Mouse (Mus musculus): Measurements from ENCODE around the gene Wdr4.

Gene Wdr4

DNA sequence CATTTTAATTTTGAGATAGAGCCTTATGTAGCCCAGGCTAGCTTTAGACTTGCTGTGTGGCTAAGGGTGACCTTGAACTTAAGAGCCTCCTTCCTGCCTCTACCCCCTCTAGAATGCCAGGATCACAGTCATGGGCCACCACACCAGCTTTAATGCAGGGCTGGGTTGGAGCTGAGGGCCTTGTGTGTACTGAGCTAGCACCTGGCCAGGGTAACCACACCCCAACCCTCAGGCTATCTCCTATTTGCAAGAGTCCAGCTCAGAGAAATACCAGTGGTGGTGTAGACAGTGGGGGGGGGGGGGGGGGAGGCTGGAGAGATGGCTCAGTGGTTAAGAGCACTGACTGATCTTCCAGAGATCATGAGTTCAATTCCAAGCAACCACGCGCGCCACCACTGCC lies 6.0 kb upstream of the Wdr4 start:
- TF ChIP-seq NANOG (IDR thresholded peaks at IDR 0.05; ENCODE audit: borderline replicate concordance, low read length) = no peak
- TF ChIP-seq POU5F1 (IDR thresholded peaks at IDR 0.05; ENCODE audit: borderline replicate concordance, low read length) = no peak
- TF ChIP-seq CTCF (conservative IDR thresholded peaks at IDR 0.05; ENCODE audit: low read length) = no peak
- H3K27me3 ChIP-seq (ENCODE audit: insufficient read depth, low read length) = no peaks in the 10 kb centered on the region
- peaks cover 83% of the 10 kb centered on the region for H3K36me3 ChIP-seq (ENCODE audit: insufficient read depth, low read length)
- 0 out of 2 replicates have a peak overlapping the region, but pooled peaks have one; percentile 23 for H3K4me3 ChIP-seq (replicated peaks; ENCODE audit: low read length)
- H3K9me3 ChIP-seq (ENCODE audit: low read length) = no peaks in the 10 kb centered on the region
- peaks cover 92% of the 10 kb centered on the region for H3K4me1 ChIP-seq (replicated peaks; ENCODE audit: low read depth, low read length)

DNA sequence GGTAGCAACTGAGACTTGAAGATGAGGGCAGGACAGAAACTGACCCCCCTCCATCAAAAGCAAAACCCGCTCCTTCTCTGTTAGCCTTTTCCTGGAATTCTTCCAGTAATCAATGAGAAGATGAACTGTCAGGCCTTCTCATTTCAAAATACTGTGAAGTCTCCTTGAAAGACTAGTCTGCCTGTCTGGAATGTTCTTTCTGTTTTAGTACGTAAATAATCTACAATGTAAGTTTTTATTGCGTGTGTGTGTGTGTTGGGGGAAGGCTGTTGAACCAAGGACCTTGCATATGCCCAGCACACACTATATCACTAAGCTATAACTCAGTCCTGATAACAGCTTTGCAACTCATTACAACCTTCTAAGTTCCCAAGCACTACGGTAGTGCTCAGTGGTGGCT lies 5.3 kb upstream of the Wdr4 start:
- Histone ChIP-seq H3K4me1 (replicated peaks; ENCODE audit: low read depth, low read length) (peaks cover 85% of the 10 kb centered on the region), H3K9me3 (ENCODE audit: low read length) (no peaks in the 10 kb centered on the region), H3K27me3 (ENCODE audit: insufficient read depth, low read length) (no peaks in the 10 kb centered on the region), H3K4me3 (replicated peaks; ENCODE audit: low read length) (no peak overlapping the region), H3K36me3 (ENCODE audit: insufficient read depth, low read length) (peaks cover 76% of the 10 kb centered on the region)
- no peak for TF ChIP-seq NANOG (IDR thresholded peaks at IDR 0.05; ENCODE audit: borderline replicate concordance, low read length)
- no peak for TF ChIP-seq POU5F1 (IDR thresholded peaks at IDR 0.05; ENCODE audit: borderline replicate concordance, low read length)
- no peak for TF ChIP-seq CTCF (conservative IDR thresholded peaks at IDR 0.05; ENCODE audit: low read length)

- TF ChIP-seq POU5F1 (IDR thresholded peaks at IDR 0.05; ENCODE audit: borderline replicate concordance, low read length) = no peak
- no peak for TF ChIP-seq CTCF (conservative IDR thresholded peaks at IDR 0.05; ENCODE audit: low read length)
- no peak for TF ChIP-seq NANOG (IDR thresholded peaks at IDR 0.05; ENCODE audit: borderline replicate concordance, low read length)
- no peaks in the 10 kb centered on the region for H3K27me3 ChIP-seq (ENCODE audit: insufficient read depth, low read length)
- no peaks in the 10 kb centered on the region for H3K9me3 ChIP-seq (ENCODE audit: low read length)
- H3K36me3 ChIP-seq (ENCODE audit: insufficient read depth, low read length) = peaks cover 47% of the 10 kb centered on the region
- H3K4me1 ChIP-seq (replicated peaks; ENCODE audit: low read depth, low read length) = peaks cover 69% of the 10 kb centered on the region
- H3K4me3 ChIP-seq (replicated peaks; ENCODE audit: low read length) = peak overlapping the region; percentile 97; the same call in 1 of the 2 replicates
Measured at GRCm38 (mm10) chr17:31521948-31522347, 2.2 kb upstream of the Wdr4 start.

DNA sequence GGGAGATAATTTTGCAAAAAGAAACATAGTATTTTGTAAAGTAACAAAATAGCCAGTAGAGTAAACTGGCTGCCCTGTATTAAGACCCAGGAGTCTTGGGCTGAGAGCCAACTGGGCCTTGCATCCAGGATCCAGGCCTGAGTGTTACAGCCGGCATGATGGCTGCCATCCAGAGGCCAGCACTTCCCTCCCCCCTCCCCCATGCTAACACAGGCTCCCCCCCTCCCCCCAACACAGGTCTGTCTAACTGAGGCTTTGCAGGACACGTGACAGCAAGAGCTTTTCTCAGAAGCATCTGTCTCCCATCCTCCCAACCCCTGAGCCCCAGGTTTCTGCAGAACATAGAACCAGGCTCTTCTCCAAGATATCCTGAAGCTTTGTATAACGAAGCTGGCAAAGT lies 1.1 kb upstream of the Wdr4 start:
- TF ChIP-seq CTCF (conservative IDR thresholded peaks at IDR 0.05; ENCODE audit: low read length) (no peak), POU5F1 (IDR thresholded peaks at IDR 0.05; ENCODE audit: borderline replicate concordance, low read length) (no peak), NANOG (IDR thresholded peaks at IDR 0.05; ENCODE audit: borderline replicate concordance, low read length) (no peak)
- no peaks in the 10 kb centered on the region for H3K27me3 ChIP-seq (ENCODE audit: insufficient read depth, low read length)
- H3K36me3 ChIP-seq (ENCODE audit: insufficient read depth, low read length) = peaks cover 42% of the 10 kb centered on the region
- H3K4me3 ChIP-seq (replicated peaks; ENCODE audit: low read length) = peak overlapping the region; percentile 97
- H3K4me1 ChIP-seq (replicated peaks; ENCODE audit: low read depth, low read length) = peaks cover 59% of the 10 kb centered on the region
- H3K9me3 ChIP-seq (ENCODE audit: low read length) = no peaks in the 10 kb centered on the region

DNA sequence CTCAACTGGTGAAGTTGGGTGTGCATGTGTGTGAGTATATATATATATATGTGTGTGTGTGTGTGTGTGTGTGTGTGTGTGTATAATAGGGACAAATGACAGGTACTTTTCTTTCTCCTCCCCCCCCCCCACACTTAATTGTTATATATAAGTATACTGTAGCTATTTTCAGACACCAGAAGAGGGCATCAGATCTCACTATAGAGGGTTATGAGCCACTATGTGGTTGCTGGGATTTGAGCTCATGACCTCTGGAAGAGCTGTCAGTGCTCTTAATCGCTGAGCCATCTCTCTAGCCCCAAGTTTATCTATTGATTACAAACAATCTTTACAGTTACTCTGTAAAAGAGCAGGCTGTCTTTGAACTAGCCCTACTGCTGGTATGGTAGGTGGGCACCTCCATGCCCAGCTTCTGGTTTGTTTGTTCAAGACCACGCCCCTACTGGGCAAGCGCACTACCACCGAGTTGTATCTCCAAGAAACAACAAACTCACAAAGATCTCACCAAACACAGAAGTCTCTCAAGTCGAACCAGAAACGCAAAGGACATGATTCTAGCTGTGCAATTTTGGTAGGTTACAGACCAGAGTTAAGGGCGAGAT lies 335 bp downstream of the Wdr4 start:
- TF ChIP-seq CTCF (conservative IDR thresholded peaks at IDR 0.05; ENCODE audit: low read length) (no peak), POU5F1 (IDR thresholded peaks at IDR 0.05; ENCODE audit: borderline replicate concordance, low read length) (no peak), NANOG (IDR thresholded peaks at IDR 0.05; ENCODE audit: borderline replicate concordance, low read length) (no peak)
- Histone ChIP-seq H3K4me1 (replicated peaks; ENCODE audit: low read depth, low read length) (peaks cover 44% of the 10 kb centered on the region), H3K27me3 (ENCODE audit: insufficient read depth, low read length) (no peaks in the 10 kb centered on the region), H3K4me3 (replicated peaks; ENCODE audit: low read length) (peak overlapping the region; percentile 97), H3K36me3 (ENCODE audit: insufficient read depth, low read length) (peaks cover 32% of the 10 kb centered on the region), H3K9me3 (ENCODE audit: low read length) (no peaks in the 10 kb centered on the region)

GRCm38 (mm10) chr17:31514696-31515095 lies 5.1 kb downstream of the Wdr4 start:
- no peak for TF ChIP-seq NANOG (IDR thresholded peaks at IDR 0.05; ENCODE audit: borderline replicate concordance, low read length)
- TF ChIP-seq CTCF (conservative IDR thresholded peaks at IDR 0.05; ENCODE audit: low read length) = no peak
- no peak for TF ChIP-seq POU5F1 (IDR thresholded peaks at IDR 0.05; ENCODE audit: borderline replicate concordance, low read length)
- H3K27me3 ChIP-seq (ENCODE audit: insufficient read depth, low read length) = no peaks in the 10 kb centered on the region
- peaks cover 37% of the 10 kb centered on the region for H3K4me1 ChIP-seq (replicated peaks; ENCODE audit: low read depth, low read length)
- H3K4me3 ChIP-seq (replicated peaks; ENCODE audit: low read length) = no peak overlapping the region
- H3K9me3 ChIP-seq (ENCODE audit: low read length) = no peaks in the 10 kb centered on the region
- peaks cover 9% of the 10 kb centered on the region for H3K36me3 ChIP-seq (ENCODE audit: insufficient read depth, low read length)

DNA sequence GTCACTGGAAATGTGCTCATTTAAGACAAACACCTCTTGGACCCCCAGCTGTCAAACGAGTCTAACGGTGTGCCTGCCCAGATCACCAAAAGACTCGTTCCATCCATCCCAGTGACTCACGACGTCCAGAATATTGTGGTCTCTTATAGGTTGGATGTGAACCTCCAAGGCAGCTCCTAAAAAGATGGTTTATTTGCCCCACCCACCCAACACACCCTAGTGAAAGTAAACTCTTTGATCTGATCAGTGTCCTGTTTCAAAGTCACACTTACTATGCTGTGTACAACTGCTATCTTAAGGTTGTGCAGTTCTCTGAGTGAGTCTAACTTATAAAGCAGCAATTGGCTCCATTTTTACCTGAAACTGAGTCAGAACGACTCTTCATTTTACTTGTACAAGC lies 7.2 kb downstream of the Wdr4 start:
- Histone ChIP-seq H3K36me3 (ENCODE audit: insufficient read depth, low read length) (peaks cover 30% of the 10 kb centered on the region), H3K4me3 (replicated peaks; ENCODE audit: low read length) (peak overlapping the region; percentile 92), H3K9me3 (ENCODE audit: low read length) (no peaks in the 10 kb centered on the region), H3K4me1 (replicated peaks; ENCODE audit: low read depth, low read length) (peaks cover 31% of the 10 kb centered on the region), H3K27me3 (ENCODE audit: insufficient read depth, low read length) (no peaks in the 10 kb centered on the region)
- TF ChIP-seq NANOG (IDR thresholded peaks at IDR 0.05; ENCODE audit: borderline replicate concordance, low read length) (no peak), POU5F1 (IDR thresholded peaks at IDR 0.05; ENCODE audit: borderline replicate concordance, low read length) (no peak), CTCF (conservative IDR thresholded peaks at IDR 0.05; ENCODE audit: low read length) (no peak)

GRCm38 (mm10) chr17:31511792-31512495 lies 7.8 kb downstream of the Wdr4 start:
- peaks cover 38% of the 10 kb centered on the region for H3K4me1 ChIP-seq (replicated peaks; ENCODE audit: low read depth, low read length)

More at GRCm38 (mm10) chr17:31511792-31512495, 7.8 kb downstream of the Wdr4 start:
- H3K36me3 ChIP-seq (ENCODE audit: insufficient read depth, low read length) = peaks cover 37% of the 10 kb centered on the region
- no peaks in the 10 kb centered on the region for H3K9me3 ChIP-seq (ENCODE audit: low read length)
- peak overlapping the region; percentile 92 for H3K4me3 ChIP-seq (replicated peaks; ENCODE audit: low read length)
- no peaks in the 10 kb centered on the region for H3K27me3 ChIP-seq (ENCODE audit: insufficient read depth, low read length)
- TF ChIP-seq POU5F1 (IDR thresholded peaks at IDR 0.05; ENCODE audit: borderline replicate concordance, low read length) = no peak
- no peak for TF ChIP-seq NANOG (IDR thresholded peaks at IDR 0.05; ENCODE audit: borderline replicate concordance, low read length)
- no peak for TF ChIP-seq CTCF (conservative IDR thresholded peaks at IDR 0.05; ENCODE audit: low read length)

Data from E14TG2a.4 (cell line).